Mouse (Mus musculus) ovary, postnatal 36 days (tissue): ENCODE data around the gene Pvr.

ENCODE experiments used
- DNase-seq: peaks from one replicate; pipeline ENCODE4 v3.0.0; 2022; ENCODE audit warnings: low spot score, mixed read lengths

Gene Pvr

GRCm38 (mm10) chr7:19871137-19871621, 49.8 kb downstream of the Pvr start:
- DNase-seq, result no peak

GRCm38 (mm10) chr7:19867751-19868399, 53.1 kb downstream of the Pvr start:
- DNase-seq, result no peak

- DNase-seq, result no peak
These were observed 54.5 kb downstream of the Pvr start for GRCm38 (mm10) chr7:19866490-19866889.

GRCm38 (mm10) chr7:19865246-19866036, 55.5 kb downstream of the Pvr start:
- no peak for DNase-seq

GRCm38 (mm10) chr7:19864241-19864640, 56.7 kb downstream of the Pvr start:
- DNase-seq, result no peak

DNA sequence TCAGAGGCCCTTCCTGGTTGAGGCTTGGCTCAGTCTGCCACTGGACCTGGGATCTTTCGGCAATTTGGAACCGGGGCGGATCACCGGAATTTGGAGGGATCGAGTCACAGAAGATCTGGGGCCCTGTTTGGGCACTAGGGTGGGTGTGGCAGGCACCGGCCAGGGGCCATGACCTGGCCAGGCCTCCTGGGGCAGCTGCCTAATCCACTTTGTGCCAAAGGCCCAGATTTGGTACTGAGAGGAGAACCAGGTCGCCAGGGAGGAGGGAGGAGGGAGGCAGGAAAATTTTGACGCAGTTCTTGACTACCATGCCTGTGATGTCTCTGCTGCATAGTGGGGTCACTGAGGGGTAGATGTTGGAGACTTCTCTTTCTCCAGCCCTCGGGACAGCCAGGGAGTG, 59.8 kb downstream of the Pvr start, which contains the start of gene Ceacam16:
TSS of gene Ceacam16 (minus strand) at position 101 of the 400 bp plus-strand sequence.
- no peak for DNase-seq

DNA sequence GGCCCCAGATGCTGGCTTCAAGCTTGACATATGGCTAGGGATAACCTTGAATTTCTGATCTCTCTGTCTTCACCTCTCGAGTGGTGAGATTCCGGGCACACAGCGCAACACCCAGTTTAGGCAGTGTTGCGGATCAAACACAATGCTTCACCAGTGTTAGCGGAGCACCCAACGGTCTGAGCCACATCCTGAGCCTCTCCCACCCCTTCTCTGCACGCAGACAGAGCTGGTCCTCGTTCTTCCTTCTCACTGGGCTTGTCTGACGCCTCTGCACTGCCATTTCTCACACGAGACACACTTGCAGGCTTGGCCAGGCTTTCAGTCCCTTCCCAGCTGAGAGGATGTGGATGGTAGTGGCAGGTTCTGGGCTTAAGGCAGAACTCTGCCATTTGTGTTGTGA, 61.2 kb downstream of the Pvr start:
- no peak for DNase-seq

DNA sequence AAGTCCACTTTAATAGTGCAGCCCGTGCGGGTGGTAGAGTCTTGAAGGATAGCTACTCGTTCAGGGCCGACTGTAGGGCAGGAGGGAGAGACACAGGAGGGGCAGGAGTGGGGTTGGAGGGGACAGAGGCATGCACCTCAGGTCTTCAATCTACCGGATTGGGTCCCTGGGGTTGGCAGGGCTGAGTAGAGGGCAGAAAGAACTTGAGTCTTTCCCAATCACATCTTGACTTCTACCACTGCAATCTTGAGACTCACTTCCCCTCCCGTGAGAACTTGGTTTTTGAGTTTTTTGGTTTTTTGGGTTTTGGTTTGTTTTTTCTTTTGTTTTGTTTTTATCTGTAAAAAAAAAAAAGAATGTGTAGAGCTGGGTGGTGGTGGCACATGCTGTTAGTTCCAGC, 64.7 kb downstream of the Pvr start:
- no peak for DNase-seq

DNA sequence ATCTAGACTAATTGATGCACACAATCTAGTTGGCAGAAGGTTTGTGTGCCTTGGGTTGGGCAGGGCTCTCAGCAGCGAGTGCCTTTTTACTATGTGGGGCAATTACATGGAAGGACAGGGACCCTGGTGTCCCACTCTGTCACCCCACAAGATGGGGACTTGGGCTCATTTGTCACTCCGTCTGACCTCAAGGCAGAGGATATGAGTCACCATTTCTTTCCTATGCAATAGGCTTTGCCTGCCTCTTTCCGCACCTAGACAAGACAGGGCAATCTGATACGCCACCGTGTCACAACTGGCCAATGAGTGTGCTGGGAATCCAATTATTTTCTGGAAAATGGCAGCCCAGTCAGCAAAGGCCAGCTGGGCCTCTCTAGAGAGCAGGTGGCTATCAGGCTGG, 65.3 kb downstream of the Pvr start:
- no peak for DNase-seq
